Mouse (Mus musculus) kidney, embryonic 16.5 days (tissue): ENCODE results near the gene Prl7b1. TPM values are rescaled to one million over a fixed set of nuclear protein-coding genes. Genes with fewer than 3 reads are reported as not detected.

Experiments
- ATAC-seq: fragments of 200-750 bp; cut with Nextera tagmentation; 2 replicates; pipeline ENCODE4 v1.8.0; 2017; ENCODE audit warnings: moderate TSS enrichment; ENCODE audit not compliant: low FRiP score, low TSS enrichment
- H3K27ac ChIP-seq: fragments of 300-500 bp; sonication (generic); 2 replicates; pipeline ENCODE4 v1.5.1; 2014; ENCODE audit warnings: low read length
- H3K27me3 ChIP-seq: fragments of 300-500 bp; sonication (generic); 2 replicates; pipeline ENCODE4 v1.6.1; 2014; ENCODE audit warnings: low read length, control low read depth, mixed read lengths; ENCODE audit not compliant: insufficient read depth
- H3K36me3 ChIP-seq: fragments of 300-500 bp; sonication (generic); 2 replicates; pipeline ENCODE4 v1.6.1; 2014; ENCODE audit warnings: low read length, control low read depth, mixed read lengths; ENCODE audit not compliant: insufficient read depth
- H3K4me1 ChIP-seq: fragments of 300-500 bp; sonication (generic); 2 replicates; pipeline ENCODE4 v1.6.1; 2014; ENCODE audit warnings: low read length, control low read depth, mixed read lengths; ENCODE audit not compliant: insufficient read depth
- H3K4me2 ChIP-seq: fragments of 300-500 bp; sonication (generic); replicated peaks from 2 replicates; pipeline ENCODE4 v1.6.1; 2014; ENCODE audit warnings: low read depth, low read length
- H3K4me3 ChIP-seq: fragments of 300-500 bp; sonication (generic); 2 replicates; pipeline ENCODE4 v1.5.1; 2014; ENCODE audit warnings: mild to moderate bottlenecking, low read length
- H3K9ac ChIP-seq: fragments of 300-500 bp; sonication (generic); replicated peaks from 2 replicates; pipeline ENCODE4 v1.6.1; 2014; ENCODE audit warnings: low read length
- H3K9me3 ChIP-seq: fragments of 300-500 bp; sonication (generic); 2 replicates; pipeline ENCODE4 v1.6.1; 2016; ENCODE audit warnings: low read length, control low read depth
- WGBS: fragments of 180-500 bp; shearing (Covaris S2); extraction: QIAGEN DNeasy Blood & Tissue Kit; methylation state at CpG from one replicate; pipeline ENCODE4 v1.1.7; 2014; 5-methylcytosine and 5-hydroxymethylcytosine counted together
- polyA plus RNA-seq: library from polyadenylated mRNA; unstranded; fragments of >200 nt; fragmentation: Nextera tagmentation; extraction: Ambion mirVana; gene quantifications from 2 replicates; pipeline ENCODE4 v1.2.1, GENCODE M21; 2015

The Prl7b1 gene
- not detected in 2 replicates for polyA plus RNA-seq

- H3K9ac ChIP-seq = no peak within 1 kb of the TSS
- H3K4me1 ChIP-seq = no peaks in the 10 kb centered on the region
- no peak within 1 kb of the TSS for H3K4me3 ChIP-seq
- 68% methylated on average over 4 of the region's 4 CpGs for WGBS
- no peak for ATAC-seq
- no peaks in the 10 kb centered on the region for H3K9me3 ChIP-seq
- no peak within 1 kb of the TSS for H3K27ac ChIP-seq
- no peak within 1 kb of the TSS for H3K4me2 ChIP-seq
- no peaks in the 10 kb centered on the region for H3K36me3 ChIP-seq
- no peaks in the 10 kb centered on the region for H3K27me3 ChIP-seq
These were observed at the start of gene Prl7b1 for GRCm38 (mm10) chr13:27610482-27610881. TSS of gene Prl7b1 (minus strand) at chr13:27610582.

DNA sequence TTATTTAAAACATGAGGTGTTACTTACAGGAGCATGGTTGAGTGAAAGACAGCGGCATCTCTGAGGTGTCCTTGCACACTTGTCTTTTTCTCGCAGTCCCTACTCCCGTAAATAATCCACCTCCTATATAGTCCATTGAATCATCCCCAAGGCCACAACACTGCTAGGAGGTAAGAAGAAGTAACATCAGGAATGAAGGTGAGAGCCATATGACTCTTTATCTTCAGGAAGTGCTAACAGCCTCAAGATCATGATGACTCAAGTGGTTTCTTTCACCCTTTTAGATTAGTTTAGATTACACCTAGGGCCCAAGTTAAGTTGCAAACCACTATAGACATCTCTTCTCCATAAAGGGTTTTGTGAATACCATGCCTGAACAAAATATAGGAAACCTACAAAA lies 32.0 kb upstream of the Prl7b1 start, which contains the start of gene Prl7a1:
Prl7a1 (minus strand) TSS at position 101 of the 400 bp plus-strand sequence.
- Histone ChIP-seq H3K4me2 (no peak within 1 kb of the TSS), H3K27me3 (no peaks in the 10 kb centered on the region), H3K4me1 (no peaks in the 10 kb centered on the region), H3K27ac (no peak within 1 kb of the TSS), H3K36me3 (no peaks in the 10 kb centered on the region), H3K9me3 (no peaks in the 10 kb centered on the region), H3K9ac (no peak within 1 kb of the TSS), H3K4me3 (no peak within 1 kb of the TSS)
- 97% methylated on average over 3 of the region's 3 CpGs for WGBS
- no peak for ATAC-seq

DNA sequence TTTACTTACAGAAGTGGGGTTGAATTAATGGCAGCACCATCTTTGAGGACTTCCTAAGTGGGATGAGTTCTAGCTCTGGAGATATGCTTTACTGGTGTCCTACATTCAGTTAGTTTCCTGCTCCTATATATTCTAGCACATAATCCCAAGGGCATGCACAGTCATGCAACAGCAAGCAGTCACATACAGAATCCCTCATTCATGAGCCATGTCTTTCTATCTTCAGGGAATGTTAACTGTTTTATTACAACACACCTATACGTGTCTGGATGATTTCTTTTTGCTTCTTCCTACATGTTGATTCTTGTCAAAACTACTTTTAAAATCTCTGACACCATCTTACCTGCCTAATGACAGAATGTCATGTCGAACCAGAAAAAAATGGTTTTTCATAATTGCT lies 28.3 kb downstream of the Prl7b1 start, which contains the start of gene Prl8a1:
Prl8a1 (minus strand) TSS at position 101 of the 400 bp plus-strand sequence.
- no peak within 1 kb of the TSS for H3K4me3 ChIP-seq
- H3K27ac ChIP-seq = no peak within 1 kb of the TSS
- no peak for ATAC-seq
- H3K27me3 ChIP-seq = no peaks in the 10 kb centered on the region
- no peaks in the 10 kb centered on the region for H3K36me3 ChIP-seq
- no peaks in the 10 kb centered on the region for H3K4me1 ChIP-seq
- H3K4me2 ChIP-seq = no peak within 1 kb of the TSS
- 82% methylated on average over 2 of the region's 2 CpGs for WGBS
- H3K9ac ChIP-seq = no peak within 1 kb of the TSS
- H3K9me3 ChIP-seq = no peaks in the 10 kb centered on the region

DNA sequence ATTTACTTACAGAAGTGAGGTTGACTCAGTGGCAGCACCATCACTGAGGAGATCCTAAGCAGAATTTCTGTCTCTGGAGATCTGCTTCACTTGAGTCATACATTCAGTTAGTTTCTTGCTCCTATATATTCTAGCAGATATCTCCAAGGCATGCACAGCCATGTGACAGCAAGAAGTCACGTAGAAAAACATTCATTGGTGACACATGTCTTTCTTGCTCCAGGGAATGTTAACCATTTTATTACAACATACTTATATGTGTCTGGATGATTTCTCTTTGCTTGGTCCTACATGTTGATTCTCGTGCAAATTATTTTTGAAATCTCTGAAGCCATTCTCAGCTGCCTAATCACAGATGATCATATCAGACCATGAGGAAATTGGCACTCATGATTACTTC lies 45.9 kb downstream of the Prl7b1 start, which contains the start of gene Prl8a9:
Prl8a9 (minus strand) TSS at position 101 of the 400 bp plus-strand sequence.
- no peak within 1 kb of the TSS for H3K27ac ChIP-seq

GRCm38 (mm10) chr13:27553336-27553735 lies 57.0 kb downstream of the Prl7b1 start:
- H3K27me3 ChIP-seq = no peaks in the 10 kb centered on the region
- H3K9me3 ChIP-seq = no peaks in the 10 kb centered on the region
- H3K27ac ChIP-seq = no peak overlapping the region
- H3K9ac ChIP-seq = no peak overlapping the region
- H3K36me3 ChIP-seq = no peaks in the 10 kb centered on the region
- H3K4me3 ChIP-seq = no peak overlapping the region
- no peak overlapping the region for H3K4me2 ChIP-seq
- no peak for ATAC-seq
- no peaks in the 10 kb centered on the region for H3K4me1 ChIP-seq

More for the DNA sequence above, 45.9 kb downstream of the Prl7b1 start, which contains the start of gene Prl8a9:
- no peak for ATAC-seq
- Histone ChIP-seq H3K27me3 (no peaks in the 10 kb centered on the region), H3K36me3 (no peaks in the 10 kb centered on the region), H3K4me3 (no peak within 1 kb of the TSS), H3K9ac (no peak within 1 kb of the TSS), H3K4me1 (no peaks in the 10 kb centered on the region), H3K9me3 (no peaks in the 10 kb centered on the region), H3K4me2 (no peak within 1 kb of the TSS)
- 72% methylated on average over 2 of the region's 2 CpGs for WGBS

Other genes starting within 250 kb of the Prl7b1 start
- not detected in 2 replicates for gene Prl2b1, start 219.7 kb downstream of the Prl7b1 start, polyA plus RNA-seq
- not detected in 2 replicates for gene Prl8a6, start 171.9 kb downstream of the Prl7b1 start, polyA plus RNA-seq
- gene Prl8a8, start 97.4 kb downstream of the Prl7b1 start, polyA plus RNA-seq = not detected in 2 replicates
- not detected in 2 replicates for gene Prl8a9, start 46.0 kb downstream of the Prl7b1 start, polyA plus RNA-seq
- gene Prl8a1, start 28.4 kb downstream of the Prl7b1 start, polyA plus RNA-seq = not detected in 2 replicates
- not detected in 2 replicates for gene Prl7a1, start 31.9 kb upstream of the Prl7b1 start, polyA plus RNA-seq
- gene Prl7a2, start 57.5 kb upstream of the Prl7b1 start, polyA plus RNA-seq = not detected in 2 replicates
- gene Prl7d1, start 106.2 kb upstream of the Prl7b1 start, polyA plus RNA-seq = not detected in 2 replicates
- gene Prl7c1, start 170.2 kb upstream of the Prl7b1 start, polyA plus RNA-seq = not detected in 2 replicates
- not detected in 2 replicates for gene Prl2a1, start 191.1 kb upstream of the Prl7b1 start, polyA plus RNA-seq
- gene Prl2c1, start 238.8 kb upstream of the Prl7b1 start, polyA plus RNA-seq = not detected in 2 replicates